Mouse (Mus musculus): ENCODE measurements around the gene Car12.

GRCm38 (mm10) chr9:66725591-66725990 is 12.1 kb downstream of the Car12 start:
- no peak for TF ChIP-seq CTCF (IDR thresholded peaks at IDR 0.05; ENCODE audit: low read depth, low read length)
- TF ChIP-seq POLR2A (IDR thresholded peaks at IDR 0.05; ENCODE audit: borderline replicate concordance, low read depth, low read length), result no peak

All from bone marrow macrophage, adult 2 months (primary cell).